Mouse (Mus musculus): ENCODE results near the gene Gm13288.
"Not testable (repeated sequence)": the region's sequence is repeated elsewhere in the genome, so short reads cannot be mapped to it uniquely, and the experiment has no call there.

DNA sequence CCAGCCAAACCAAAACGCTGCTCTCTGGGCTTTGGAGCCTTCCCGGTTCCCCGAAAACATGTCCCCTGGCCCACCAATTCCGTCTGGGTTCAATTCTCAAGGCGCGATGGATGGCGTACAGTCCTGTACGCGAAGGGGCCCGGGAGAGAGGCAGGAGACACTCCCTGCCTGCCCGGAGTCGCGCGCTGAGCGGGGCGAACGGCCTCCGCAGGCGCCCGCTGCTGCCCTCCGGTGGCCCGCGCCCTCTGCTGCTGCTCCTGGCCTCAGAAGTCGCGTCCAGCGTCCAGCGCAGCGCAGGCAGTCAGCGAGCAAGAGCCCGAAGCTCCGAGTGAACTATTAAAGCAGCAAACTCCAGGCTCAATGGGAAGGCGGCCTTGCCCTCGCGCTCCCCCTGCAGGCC, 430 bp downstream of the Gm13288 start:
- TF ChIP-seq CTCF, POLR2A (IDR thresholded peaks at IDR 0.05; ENCODE audit: insufficient read depth, low read depth, low read length): not testable (repeated sequence)
